Mouse (Mus musculus) small intestine, adult 2 months (tissue): Measurements from ENCODE around the gene Prrt2.

Experiments
- CTCF ChIP-seq: fragments of 200-500 bp; IDR thresholded peaks from 2 replicates; pipeline ENCODE4 v1.5.1; 2012; ENCODE audit warnings: low read depth, mild to moderate bottlenecking, control low read depth, inconsistent platforms, low read length, moderate library complexity, mixed read lengths; ENCODE audit not compliant: insufficient replicate concordance, insufficient read length; ENCODE audit errors: extremely low read depth
- POLR2A ChIP-seq: fragments of 200-500 bp; IDR thresholded peaks from 2 replicates; pipeline ENCODE4 v1.6.1; 2012; ENCODE audit warnings: low read depth, mild to moderate bottlenecking, control low read depth, inconsistent platforms, low read length, moderate library complexity

DNA sequence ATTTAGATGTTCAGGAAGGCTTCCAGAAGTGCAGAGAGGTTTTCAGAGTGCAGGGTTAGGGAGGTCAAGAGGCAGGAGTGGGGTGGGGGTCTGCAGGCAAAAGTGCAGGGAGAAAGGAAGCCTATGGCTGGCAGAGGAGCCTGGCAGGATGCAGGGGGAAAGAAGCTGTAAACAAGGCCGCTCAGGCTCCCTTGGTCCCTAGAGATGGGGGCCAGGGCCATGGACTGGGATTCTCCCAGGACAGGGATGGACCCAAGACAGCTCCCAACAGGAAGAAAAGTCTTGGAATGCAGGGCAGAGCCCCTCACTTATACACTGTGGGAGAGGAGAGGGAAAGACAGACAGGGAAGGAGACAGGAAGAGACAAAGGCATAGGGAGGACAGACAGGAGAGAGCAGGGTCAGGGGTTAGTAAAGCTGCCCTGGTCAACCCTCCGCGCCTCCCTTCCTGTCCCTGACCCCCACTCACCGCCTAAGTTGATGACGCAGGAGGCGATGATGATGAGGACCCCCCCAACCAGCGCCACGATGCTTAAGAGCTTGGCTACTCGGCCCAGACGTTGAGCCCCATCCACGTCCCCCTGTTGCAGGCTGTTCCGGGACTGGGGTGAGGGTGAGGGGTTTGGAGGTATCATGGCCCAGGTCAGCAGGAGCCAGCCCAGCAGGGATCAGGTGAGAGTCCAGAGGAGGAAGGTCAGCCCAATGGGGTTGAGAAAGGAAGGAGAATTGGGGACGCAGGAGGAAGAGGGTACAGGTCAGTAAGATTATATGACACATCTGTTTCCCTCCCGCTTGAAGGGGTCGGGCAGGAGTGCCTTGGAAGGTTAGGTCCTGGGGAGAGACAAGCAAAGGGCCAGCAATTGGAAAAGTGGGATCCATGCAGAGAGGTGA is 2.4 kb downstream of the Prrt2 start:
- no peak for TF ChIP-seq POLR2A
- TF ChIP-seq CTCF = no peak
